Mouse (Mus musculus) embryonic facial prominence, embryonic 14.5 days (tissue): ENCODE results near the gene Psmc5. TPM values are rescaled to one million over a fixed set of nuclear protein-coding genes. Genes with fewer than 3 reads are reported as not detected.
A peak's percentile ranks its signal among the peaks of the same experiment; 100 is the strongest.
"Not testable (repeated sequence)": the region's sequence is repeated elsewhere in the genome, so short reads cannot be mapped to it uniquely, and the experiment has no call there.

ENCODE experiments used
- ATAC-seq: fragments of 200-750 bp; cut with Nextera tagmentation; 2 replicates; pipeline ENCODE4 v1.8.0; 2017; ENCODE audit warnings: low read depth, moderate number of reproducible peaks, moderate TSS enrichment
- DNase-seq: peaks from one replicate; pipeline ENCODE4 v3.0.0-alpha.2; 2015; ENCODE audit warnings: low spot score
- H3K27ac ChIP-seq: fragments of 300-500 bp; sonication (generic); replicated peaks from 2 replicates; pipeline ENCODE4 v1.5.1; 2014; ENCODE audit warnings: low read depth, mild to moderate bottlenecking, low read length, moderate library complexity
- H3K27me3 ChIP-seq: fragments of 300-500 bp; sonication (generic); replicated peaks from 2 replicates; pipeline ENCODE4 v1.6.1; 2014; ENCODE audit warnings: low read length; ENCODE audit not compliant: control insufficient read depth, insufficient read depth
- H3K36me3 ChIP-seq: fragments of 300-500 bp; sonication (generic); 2 replicates; pipeline ENCODE4 v1.6.1; 2014; ENCODE audit warnings: low read length, mixed read lengths; ENCODE audit not compliant: control insufficient read depth, insufficient read depth
- H3K4me1 ChIP-seq: fragments of 300-500 bp; sonication (generic); 2 replicates; pipeline ENCODE4 v1.6.1; 2014; ENCODE audit warnings: antibody characterized with exemption, low read length; ENCODE audit not compliant: control insufficient read depth, insufficient read depth
- H3K4me2 ChIP-seq: fragments of 300-500 bp; sonication (generic); 2 replicates; pipeline ENCODE4 v1.6.1; 2014; ENCODE audit warnings: low read depth, mild to moderate bottlenecking, low read length, moderate library complexity, mixed read lengths
- H3K4me3 ChIP-seq: fragments of 300-500 bp; sonication (generic); 2 replicates; pipeline ENCODE4 v1.5.1; 2014; ENCODE audit warnings: low read depth, mild to moderate bottlenecking, low read length
- H3K9ac ChIP-seq: fragments of 300-500 bp; sonication (generic); 2 replicates; pipeline ENCODE4 v1.6.1; 2014; ENCODE audit warnings: low read depth, mild to moderate bottlenecking, low read length, moderate library complexity, mixed read lengths
- H3K9me3 ChIP-seq: fragments of 300-500 bp; sonication (generic); 2 replicates; pipeline ENCODE4 v1.6.1; 2016; ENCODE audit warnings: low read length; ENCODE audit not compliant: control insufficient read depth
- WGBS: fragments of 180-500 bp; shearing (Covaris S2); extraction: QIAGEN DNeasy Blood & Tissue Kit; methylation state at CpG from one replicate; pipeline ENCODE4 v1.1.7; 2014; 5-methylcytosine and 5-hydroxymethylcytosine counted together
- polyA plus RNA-seq: library from polyadenylated mRNA; unstranded; fragments of >200 nt; fragmentation: Nextera tagmentation; extraction: Ambion mirVana; gene quantifications from 2 replicates; pipeline ENCODE4 v1.2.1, GENCODE M21; 2014

Gene Psmc5
- 231 and 259 TPM in 2 replicates for polyA plus RNA-seq

- Histone ChIP-seq H3K27ac (peak within 1 kb of the TSS; percentile 58), H3K4me2 (peak within 1 kb of the TSS; percentile 77), H3K4me1 (peaks cover 11% of the 10 kb centered on the region), H3K9ac (peak within 1 kb of the TSS; percentile 81), H3K36me3 (peaks cover 65% of the 10 kb centered on the region), H3K9me3 (no peaks in the 10 kb centered on the region), H3K27me3 (no peaks in the 10 kb centered on the region), H3K4me3 (peak within 1 kb of the TSS; percentile 80)
- ATAC-seq (peak; percentile 95), DNase-seq (peak; percentile 97)
- under 1% methylated on average over 40 of the region's 42 CpGs for WGBS
Observed at GRCm38 (mm10) chr11:106255685-106256451, at the start of gene Psmc5, which contains the start of gene Ftsj3. TSS of gene Psmc5 (plus strand) at chr11:106256154. TSS of gene Ftsj3 (minus strand) at chr11:106256079.

DNA sequence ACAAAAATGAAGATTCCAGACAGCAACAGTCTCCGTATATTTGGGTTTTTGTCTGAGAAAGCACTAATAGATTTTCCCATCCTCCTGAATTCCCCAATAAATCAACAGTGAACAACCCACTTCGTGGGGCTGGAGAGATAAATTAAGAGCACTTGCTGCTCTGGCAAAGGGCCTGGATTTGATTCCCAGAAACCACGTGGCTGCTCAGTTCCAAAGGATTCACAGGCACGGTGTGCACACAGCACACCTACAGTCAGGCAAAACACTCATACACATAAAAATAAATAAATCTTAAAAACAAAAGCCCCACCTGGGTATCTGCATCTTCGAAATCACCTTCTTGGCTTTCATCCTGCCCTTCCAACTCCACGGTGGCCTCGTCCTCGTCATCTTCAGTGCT is 43.2 kb upstream of the Psmc5 start:
- no peak for DNase-seq
- no peak for ATAC-seq
- Histone ChIP-seq H3K9me3 (no peaks in the 10 kb centered on the region), H3K9ac (no peak overlapping the region), H3K4me3 (no peak overlapping the region), H3K27me3 (no peaks in the 10 kb centered on the region), H3K4me1 (peaks cover 12% of the 10 kb centered on the region), H3K36me3 (peaks cover 54% of the 10 kb centered on the region), H3K4me2 (no peak overlapping the region), H3K27ac (no peak overlapping the region)
- WGBS = 81% methylated on average over 8 of the region's 8 CpGs

DNA sequence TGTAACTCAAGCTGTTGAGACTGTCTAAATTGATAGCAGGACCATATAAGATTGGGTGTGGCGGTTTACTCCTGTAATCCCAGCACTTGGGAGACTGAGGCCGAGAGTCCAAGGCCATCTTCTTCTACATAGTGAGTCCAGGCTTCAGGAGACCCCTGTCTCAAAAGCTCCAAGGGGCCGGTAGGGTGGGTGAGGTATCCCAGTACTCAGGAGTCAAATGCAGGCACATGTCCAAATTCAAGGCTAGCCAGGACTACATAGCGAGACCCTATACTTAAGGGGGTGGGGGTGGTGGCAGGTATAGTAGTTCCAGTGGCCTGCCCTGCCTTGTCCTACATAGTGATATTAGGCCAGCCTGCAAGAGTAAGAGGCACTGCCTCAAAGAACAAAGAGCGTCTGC is 41.1 kb upstream of the Psmc5 start:
- peaks cover 33% of the 10 kb centered on the region for H3K36me3 ChIP-seq
- no peaks in the 10 kb centered on the region for H3K27me3 ChIP-seq
- ATAC-seq = no peak
- H3K4me2 ChIP-seq = peak overlapping the region; percentile 71
- peak overlapping the region; percentile 90 for H3K9ac ChIP-seq
- no peaks in the 10 kb centered on the region for H3K9me3 ChIP-seq
- H3K4me1 ChIP-seq = peaks cover 22% of the 10 kb centered on the region
- WGBS = 88% methylated on average over 5 of the region's 5 CpGs
- no peak overlapping the region for H3K27ac ChIP-seq
- peak overlapping the region; percentile 58 for H3K4me3 ChIP-seq
- DNase-seq = no peak

DNA sequence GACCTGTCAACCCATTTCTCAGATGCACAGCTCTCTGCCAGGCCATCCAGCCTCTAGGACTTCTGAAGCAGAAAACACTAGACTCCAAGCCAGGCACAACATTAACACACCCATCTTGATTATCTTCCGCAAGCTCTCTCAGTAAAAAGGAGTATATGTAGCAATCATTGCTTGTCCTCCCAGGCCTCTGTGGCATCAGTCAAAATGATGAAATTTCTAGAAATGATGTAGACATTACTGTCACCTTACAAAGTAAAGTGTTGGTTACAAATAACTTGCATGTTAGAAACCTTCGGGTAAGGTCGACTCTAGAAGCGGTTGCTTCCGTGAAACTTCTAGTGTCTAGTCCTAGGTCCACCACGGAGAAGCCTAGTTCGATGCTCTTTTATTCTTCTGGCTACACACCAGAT is 40.5 kb upstream of the Psmc5 start:
- peaks cover 28% of the 10 kb centered on the region for H3K36me3 ChIP-seq
- WGBS = 26% methylated on average over 7 of the region's 7 CpGs
- peaks cover 22% of the 10 kb centered on the region for H3K4me1 ChIP-seq
- H3K9ac ChIP-seq = peak overlapping the region; percentile 90
- peak overlapping the region; percentile 97; the same call in 1 of the 2 replicates for H3K27ac ChIP-seq
- H3K27me3 ChIP-seq = no peaks in the 10 kb centered on the region
- DNase-seq (no peak), ATAC-seq (no peak)
- no peaks in the 10 kb centered on the region for H3K9me3 ChIP-seq
- H3K4me2 ChIP-seq = peak overlapping the region; percentile 71
- peak overlapping the region; percentile 58 for H3K4me3 ChIP-seq

- H3K9me3 ChIP-seq = no peaks in the 10 kb centered on the region
- H3K4me2 ChIP-seq = peak within 1 kb of the TSS; percentile 71
- H3K27ac ChIP-seq = peak within 1 kb of the TSS; percentile 97
- H3K4me3 ChIP-seq = peak within 1 kb of the TSS; percentile 58
- peak within 1 kb of the TSS; percentile 90 for H3K9ac ChIP-seq
- H3K4me1 ChIP-seq = peaks cover 22% of the 10 kb centered on the region
- ATAC-seq (peak; percentile 97), DNase-seq (peak; percentile 100)
- H3K27me3 ChIP-seq = no peaks in the 10 kb centered on the region
- peaks cover 21% of the 10 kb centered on the region for H3K36me3 ChIP-seq
- WGBS = under 1% methylated on average over 46 of the region's 46 CpGs
Observed at GRCm38 (mm10) chr11:106215927-106216729, 39.8 kb upstream of the Psmc5 start, which contains the start of gene Ccdc47. TSS of gene Ccdc47 (minus strand) at chr11:106216344.

DNA sequence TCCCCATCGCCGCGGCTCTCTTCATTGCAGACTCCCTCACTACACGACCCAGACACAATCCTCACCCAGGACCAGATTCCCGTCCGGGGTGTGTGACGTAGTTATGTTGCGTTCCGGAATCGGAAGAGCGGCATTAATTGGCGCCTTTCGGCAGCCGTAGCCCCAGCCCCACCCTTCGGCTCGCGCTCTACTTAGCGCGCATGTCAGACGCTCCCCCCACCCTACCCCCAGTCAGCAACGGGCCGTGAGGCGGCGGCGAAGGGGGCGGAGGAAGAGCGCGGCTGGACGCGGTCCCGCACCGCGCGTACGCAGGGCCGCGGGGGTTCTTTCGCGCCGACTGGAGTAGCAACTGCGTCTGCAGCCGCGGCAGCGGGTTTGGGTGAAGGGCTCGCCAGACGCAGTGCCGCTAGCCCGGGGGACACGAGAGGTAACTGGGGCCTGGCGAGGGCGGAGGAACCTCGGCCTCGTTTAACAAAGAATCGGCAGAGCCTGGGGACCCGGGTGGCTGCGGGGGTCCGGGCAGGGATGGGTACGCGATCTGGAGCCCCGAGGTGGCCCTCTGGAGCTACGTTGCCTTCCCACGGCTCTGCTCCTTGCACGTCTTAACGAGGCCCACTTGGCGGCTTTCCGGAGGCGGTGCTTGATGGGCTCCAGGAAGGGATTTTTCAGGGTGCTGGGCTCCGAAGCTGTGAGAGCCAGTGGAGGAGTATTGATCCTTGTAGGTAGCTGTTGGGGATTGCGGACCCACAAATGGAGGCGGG is 39.0 kb upstream of the Psmc5 start, which contains the start of gene Ddx42:
Ddx42 (plus strand) TSS at position 197 of the 761 bp plus-strand sequence.
- peaks cover 22% of the 10 kb centered on the region for H3K4me1 ChIP-seq
- H3K4me3 ChIP-seq = peak within 1 kb of the TSS; percentile 58
- peaks cover 13% of the 10 kb centered on the region for H3K36me3 ChIP-seq
- H3K27ac ChIP-seq = peak within 1 kb of the TSS; percentile 97
- no peaks in the 10 kb centered on the region for H3K9me3 ChIP-seq
- DNase-seq (peak; percentile 99), ATAC-seq (peak; percentile 94)
- H3K27me3 ChIP-seq = no peaks in the 10 kb centered on the region
- peak within 1 kb of the TSS; percentile 71 for H3K4me2 ChIP-seq
- under 1% methylated on average over 59 of the region's 70 CpGs for WGBS
- peak within 1 kb of the TSS; percentile 90 for H3K9ac ChIP-seq

DNA sequence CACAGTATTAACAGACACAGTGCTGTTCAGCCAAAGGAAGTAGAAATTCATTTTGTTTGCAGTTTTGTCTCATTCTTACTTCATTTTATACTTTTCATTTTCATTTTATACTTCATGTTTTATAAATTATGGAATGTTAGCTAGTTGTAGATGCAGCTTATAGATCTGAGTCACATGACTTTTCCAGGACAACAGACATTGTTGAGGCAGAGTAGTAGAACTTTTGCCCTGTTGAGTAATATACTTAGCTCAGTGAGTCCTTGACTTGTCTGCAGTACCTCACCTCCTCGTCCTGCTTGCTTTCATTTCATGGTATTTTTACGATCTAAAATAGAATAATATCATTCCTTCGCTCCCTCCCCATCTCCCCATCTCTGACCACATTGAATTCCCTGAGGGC is 35.4 kb upstream of the Psmc5 start:
- no peak overlapping the region for H3K4me3 ChIP-seq
- H3K27me3 ChIP-seq = no peaks in the 10 kb centered on the region
- H3K36me3 ChIP-seq = peaks cover 18% of the 10 kb centered on the region
- H3K4me1 ChIP-seq = peaks cover 13% of the 10 kb centered on the region
- no peak overlapping the region for H3K9ac ChIP-seq
- H3K27ac ChIP-seq = no peak overlapping the region
- no peak for DNase-seq
- 88% methylated on average over 3 of the region's 3 CpGs for WGBS
- no peak overlapping the region for H3K4me2 ChIP-seq
- no peak for ATAC-seq
- no peaks in the 10 kb centered on the region for H3K9me3 ChIP-seq

- H3K4me1 ChIP-seq, H3K27me3 ChIP-seq, DNase-seq, H3K9ac ChIP-seq, H3K9me3 ChIP-seq, H3K4me3 ChIP-seq, H3K27ac ChIP-seq, H3K4me2 ChIP-seq, ATAC-seq: not testable (repeated sequence)
- WGBS = 82% methylated on average over 8 of the region's 8 CpGs
- peaks cover 84% of the 10 kb centered on the region for H3K36me3 ChIP-seq
Observed at GRCm38 (mm10) chr11:106233978-106234377, 22.0 kb upstream of the Psmc5 start.
